Mouse (Mus musculus) lung, postnatal 4 days (tissue): ENCODE data around the gene Plek.
"Not testable (repeated sequence)": the region's sequence is repeated elsewhere in the genome, so short reads cannot be mapped to it uniquely, and the experiment has no call there.

Experiments used
- DNase-seq, 2 experiments: peaks; one replicate each; pipeline ENCODE4 v3.0.0; 2021

Gene Plek

GRCm38 (mm10) chr11:17051545-17052475 is at the start of gene Plek, which contains the start of gene Cnrip1:
TSS of gene Plek (minus strand) at chr11:17052381.
TSS of gene Cnrip1 (plus strand) at chr11:17051586.
- peak; percentile 72 to 84 for DNase-seq

GRCm38 (mm10) chr11:17086106-17086505 is 33.9 kb upstream of the Plek start:
- DNase-seq: peak in 1 of 2 experiments; percentile 31

GRCm38 (mm10) chr11:17083866-17084265 is 31.7 kb upstream of the Plek start:
- DNase-seq: no peak

GRCm38 (mm10) chr11:17083455-17083854 is 31.3 kb upstream of the Plek start:
- DNase-seq: no peak

- DNase-seq: peak in 1 of 2 experiments; percentile 32
Observed at GRCm38 (mm10) chr11:17082953-17083352, 30.8 kb upstream of the Plek start.

GRCm38 (mm10) chr11:17082086-17082485 is 29.9 kb upstream of the Plek start:
- DNase-seq: no peak

GRCm38 (mm10) chr11:17075656-17076055 is 23.5 kb upstream of the Plek start:
- DNase-seq: no peak

GRCm38 (mm10) chr11:17069360-17069759 is 17.2 kb upstream of the Plek start:
- not testable (repeated sequence) for DNase-seq

GRCm38 (mm10) chr11:17052476-17053049 is 382 bp upstream of the Plek start:
- DNase-seq: no peak

GRCm38 (mm10) chr11:17045806-17046205 is 6.4 kb downstream of the Plek start:
- DNase-seq: no peak

- no peak for DNase-seq
Observed at GRCm38 (mm10) chr11:17023984-17024383, 28.2 kb downstream of the Plek start.

GRCm38 (mm10) chr11:17023206-17023605 is 29.0 kb downstream of the Plek start:
- DNase-seq: no peak

GRCm38 (mm10) chr11:17019328-17019727 is 32.9 kb downstream of the Plek start:
- no peak for DNase-seq

GRCm38 (mm10) chr11:17012948-17013347 is 39.2 kb downstream of the Plek start:
- no peak for DNase-seq

GRCm38 (mm10) chr11:17008498-17008941 is 43.7 kb downstream of the Plek start:
- DNase-seq: peak in 1 of 2 experiments; percentile 34

- no peak for DNase-seq
Observed at GRCm38 (mm10) chr11:17007517-17008173, 44.5 kb downstream of the Plek start.

- not testable (repeated sequence) for DNase-seq
Observed at GRCm38 (mm10) chr11:17006526-17006925, 45.7 kb downstream of the Plek start.

- DNase-seq: peak in 1 of 2 experiments; percentile 26
Observed at GRCm38 (mm10) chr11:17004899-17005846, 47.0 kb downstream of the Plek start.

- no peak for DNase-seq
Observed at GRCm38 (mm10) chr11:17003757-17004156, 48.4 kb downstream of the Plek start.

- DNase-seq: peak in 1 of 2 experiments; percentile 6
Observed at GRCm38 (mm10) chr11:17002739-17003373, 49.3 kb downstream of the Plek start.
